Mouse (Mus musculus): ENCODE results near the gene Rnf216. TPM values are rescaled to one million over a fixed set of nuclear protein-coding genes. Genes with fewer than 3 reads are reported as not detected.

Rnf216 gene
- polyA plus RNA-seq, 1 experiment: not detected

GRCm38 (mm10) chr5:142956956-142957703, 155.7 kb downstream of the Rnf216 start:
- no peak for TF ChIP-seq CTCF (IDR thresholded peaks at IDR 0.05; ENCODE audit: insufficient read depth, low read depth, low read length)
- TF ChIP-seq POLR2A (IDR thresholded peaks at IDR 0.05; ENCODE audit: insufficient read depth, low read depth, low read length): no peak
- Histone ChIP-seq H3K27ac (ENCODE audit: insufficient read depth, low read depth, low read length) (0 out of 2 replicates have a peak overlapping the region, but pooled peaks have one; percentile 16), H3K4me1 (ENCODE audit: control insufficient read depth, insufficient read depth, low read length) (peaks cover 2% of the 10 kb centered on the region; the same call in 1 of the 2 replicates), H3K4me3 (ENCODE audit: insufficient read depth, low read depth, low read length) (no peak overlapping the region)
- 57% methylated on average over 6 of the region's 6 CpGs for WGBS

GRCm38 (mm10) chr5:142953641-142954040, 159.2 kb downstream of the Rnf216 start:
- H3K4me1 ChIP-seq (ENCODE audit: control insufficient read depth, insufficient read depth, low read length): peaks cover 2% of the 10 kb centered on the region; the same call in 1 of the 2 replicates
- H3K27ac ChIP-seq (ENCODE audit: insufficient read depth, low read depth, low read length): no peak overlapping the region
- H3K4me3 ChIP-seq (ENCODE audit: insufficient read depth, low read depth, low read length): no peak overlapping the region
- TF ChIP-seq CTCF (IDR thresholded peaks at IDR 0.05; ENCODE audit: insufficient read depth, low read depth, low read length): no peak
- WGBS: 56% methylated on average over 3 of the region's 3 CpGs

GRCm38 (mm10) chr5:142950405-142950804, 162.4 kb downstream of the Rnf216 start:
- WGBS: 50% methylated on average over 6 of the region's 6 CpGs
- TF ChIP-seq CTCF (IDR thresholded peaks at IDR 0.05; ENCODE audit: insufficient read depth, low read depth, low read length) (no peak), POLR2A (IDR thresholded peaks at IDR 0.05; ENCODE audit: insufficient read depth, low read depth, low read length) (no peak)
- H3K27ac ChIP-seq (ENCODE audit: insufficient read depth, low read depth, low read length): no peak overlapping the region
- H3K4me3 ChIP-seq (ENCODE audit: insufficient read depth, low read depth, low read length): no peak overlapping the region
- H3K4me1 ChIP-seq (ENCODE audit: control insufficient read depth, insufficient read depth, low read length): peaks cover under 1% of the 10 kb centered on the region; the same call in 1 of the 2 replicates

GRCm38 (mm10) chr5:142949580-142949979, 163.2 kb downstream of the Rnf216 start:
- peaks cover 6% of the 10 kb centered on the region; the same call in 1 of the 2 replicates for H3K4me1 ChIP-seq (ENCODE audit: control insufficient read depth, insufficient read depth, low read length)
- H3K4me3 ChIP-seq (ENCODE audit: insufficient read depth, low read depth, low read length): no peak overlapping the region
- H3K27ac ChIP-seq (ENCODE audit: insufficient read depth, low read depth, low read length): no peak overlapping the region
- TF ChIP-seq CTCF (IDR thresholded peaks at IDR 0.05; ENCODE audit: insufficient read depth, low read depth, low read length) (no peak), POLR2A (IDR thresholded peaks at IDR 0.05; ENCODE audit: insufficient read depth, low read depth, low read length) (no peak)
- 77% methylated on average over 6 of the region's 6 CpGs for WGBS

- Histone ChIP-seq H3K4me3 (ENCODE audit: insufficient read depth, low read depth, low read length) (no peak overlapping the region), H3K27ac (ENCODE audit: insufficient read depth, low read depth, low read length) (no peak overlapping the region), H3K4me1 (ENCODE audit: control insufficient read depth, insufficient read depth, low read length) (peaks cover 6% of the 10 kb centered on the region; the same call in 1 of the 2 replicates)
- TF ChIP-seq POLR2A (IDR thresholded peaks at IDR 0.05; ENCODE audit: insufficient read depth, low read depth, low read length): no peak
- TF ChIP-seq CTCF (IDR thresholded peaks at IDR 0.05; ENCODE audit: insufficient read depth, low read depth, low read length): no peak
- WGBS: 87% methylated on average over 7 of the region's 7 CpGs
Measured at GRCm38 (mm10) chr5:142947460-142947859, 165.3 kb downstream of the Rnf216 start.

GRCm38 (mm10) chr5:142944979-142945682, 167.7 kb downstream of the Rnf216 start:
- H3K4me3 ChIP-seq (ENCODE audit: insufficient read depth, low read depth, low read length): no peak overlapping the region
- TF ChIP-seq CTCF (IDR thresholded peaks at IDR 0.05; ENCODE audit: insufficient read depth, low read depth, low read length) (no peak), POLR2A (IDR thresholded peaks at IDR 0.05; ENCODE audit: insufficient read depth, low read depth, low read length) (no peak)
- H3K27ac ChIP-seq (ENCODE audit: insufficient read depth, low read depth, low read length): no peak overlapping the region
- WGBS: 74% methylated on average over 8 of the region's 8 CpGs
- H3K4me1 ChIP-seq (ENCODE audit: control insufficient read depth, insufficient read depth, low read length): peaks cover 6% of the 10 kb centered on the region; the same call in 1 of the 2 replicates

Other genes starting within 250 kb of the Rnf216 start
- not detected in 2 replicates for gene Fbxl18, start 217.6 kb downstream of the Rnf216 start, polyA plus RNA-seq (2012; ENCODE audit: insufficient read depth, insufficient read length, low replicate concordance, missing spikeins)
- 1,129 and 2,319 TPM in 2 replicates for gene Actb, start 206.2 kb downstream of the Rnf216 start, polyA plus RNA-seq (2012; ENCODE audit: insufficient read depth, insufficient read length, low replicate concordance, missing spikeins)
- gene Fscn1, start 152.7 kb downstream of the Rnf216 start, polyA plus RNA-seq (2012; ENCODE audit: insufficient read depth, insufficient read length, low replicate concordance, missing spikeins): not detected in 2 replicates
- gene Olfr718-ps1, start 34.6 kb upstream of the Rnf216 start, polyA plus RNA-seq (2012; ENCODE audit: insufficient read depth, insufficient read length, low replicate concordance, missing spikeins): not detected in 2 replicates
- gene Rbak, start 67.8 kb upstream of the Rnf216 start, polyA plus RNA-seq (2012; ENCODE audit: insufficient read depth, insufficient read length, low replicate concordance, missing spikeins): not detected in 2 replicates
- not detected in 2 replicates for gene Spdye4b, start 68.0 kb upstream of the Rnf216 start, polyA plus RNA-seq (2012; ENCODE audit: insufficient read depth, insufficient read length, low replicate concordance, missing spikeins)
- gene Spdye4a, start 113.9 kb upstream of the Rnf216 start, polyA plus RNA-seq (2012; ENCODE audit: insufficient read depth, insufficient read length, low replicate concordance, missing spikeins): not detected in 2 replicates
- gene Zfp12, start 122.2 kb upstream of the Rnf216 start, polyA plus RNA-seq (2012; ENCODE audit: insufficient read depth, insufficient read length, low replicate concordance, missing spikeins): not detected in 2 replicates
- not detected in 2 replicates for gene Zfp316, start 157.0 kb upstream of the Rnf216 start, polyA plus RNA-seq (2012; ENCODE audit: insufficient read depth, insufficient read length, low replicate concordance, missing spikeins)
- not detected in 2 replicates for gene Zfp853, start 180.6 kb upstream of the Rnf216 start, polyA plus RNA-seq (2012; ENCODE audit: insufficient read depth, insufficient read length, low replicate concordance, missing spikeins)
- not detected in 2 replicates for gene E130309D02Rik, start 202.4 kb upstream of the Rnf216 start, polyA plus RNA-seq (2012; ENCODE audit: insufficient read depth, insufficient read length, low replicate concordance, missing spikeins)
- gene Zdhhc4, start 216.3 kb upstream of the Rnf216 start, polyA plus RNA-seq (2012; ENCODE audit: insufficient read depth, insufficient read length, low replicate concordance, missing spikeins): not detected in 2 replicates
- gene Grid2ip, start 244.3 kb upstream of the Rnf216 start, polyA plus RNA-seq (2012; ENCODE audit: insufficient read depth, insufficient read length, low replicate concordance, missing spikeins): not detected in 2 replicates

All from olfactory bulb, adult 2 months (tissue).